Mouse (Mus musculus): ENCODE measurements around the gene Pick1.

- TF ChIP-seq CTCF (IDR thresholded peaks at IDR 0.05; ENCODE audit: low read depth, low read length) (no peak), POLR2A (IDR thresholded peaks at IDR 0.05; ENCODE audit: borderline replicate concordance, low read depth, low read length) (no peak)
These were observed 18.6 kb upstream of the Pick1 start for GRCm38 (mm10) chr15:79210357-79210756.

All from bone marrow macrophage, adult 2 months (primary cell).